Mouse (Mus musculus) cerebellum, adult 8-10 months (tissue): Measurements from ENCODE around the gene Gabrp.

Experiments
- DNase-seq: peaks from one replicate; pipeline ENCODE4 v3.0.0; 2022

Gene Gabrp

DNA sequence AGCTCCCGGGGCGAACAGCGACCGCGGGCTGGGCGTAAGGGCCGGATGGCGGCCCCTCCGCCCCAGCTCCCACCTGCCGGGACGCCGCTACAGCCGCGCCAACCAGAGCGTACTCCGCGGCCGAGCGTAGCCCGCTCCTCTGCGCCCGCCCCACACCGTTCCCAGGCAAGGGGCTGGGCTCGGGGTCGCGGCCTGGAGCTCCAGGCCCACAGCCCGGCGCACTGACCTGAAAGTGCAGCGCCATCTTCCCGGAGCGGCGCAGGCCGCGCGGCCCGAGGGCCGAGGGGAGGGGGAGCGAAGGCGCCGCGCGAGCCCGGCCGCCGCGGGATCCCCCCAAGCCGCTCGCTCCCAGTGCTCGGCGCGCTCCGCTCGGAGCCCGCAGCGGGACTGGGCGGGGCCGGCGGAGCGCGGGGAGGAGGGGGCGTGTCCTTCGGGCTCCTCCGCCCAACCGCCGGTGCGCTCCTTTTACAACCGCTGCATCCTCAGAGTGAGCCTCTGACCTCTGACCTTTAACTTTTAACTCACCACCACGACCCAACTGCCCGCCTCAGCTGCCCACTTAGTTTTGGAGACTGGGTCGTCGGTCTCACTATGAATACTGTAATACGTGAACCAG is 65.3 kb downstream of the Gabrp start, which contains the start of gene Ranbp17:
TSS of gene Ranbp17 (minus strand) at position 371 of the 616 bp plus-strand sequence.
- peak; percentile 51 for DNase-seq

DNA sequence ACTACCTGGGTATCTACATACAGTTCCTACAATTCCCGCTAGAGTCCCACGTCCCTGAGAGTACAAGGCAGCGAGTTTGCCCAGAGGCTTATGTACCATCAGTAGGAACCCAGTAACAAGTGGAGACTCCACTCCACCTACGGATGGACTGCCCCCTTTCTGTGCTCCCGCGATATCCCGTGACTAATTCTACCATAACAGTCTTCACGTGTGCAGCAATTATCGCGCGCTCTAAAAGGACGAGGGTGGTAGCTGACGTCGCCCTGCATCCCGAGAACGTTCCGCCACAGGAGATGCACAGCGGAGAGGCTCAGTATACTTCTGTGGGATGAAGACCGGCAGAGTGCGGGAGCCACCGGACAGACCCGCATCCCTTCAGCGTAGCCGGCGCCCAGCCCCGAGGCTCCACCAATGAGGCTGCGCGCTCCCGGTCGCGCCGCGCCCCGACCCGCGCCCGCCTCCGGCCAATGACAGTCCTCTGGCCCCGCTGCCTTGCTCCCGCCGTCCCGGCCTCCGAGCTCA is 65.8 kb downstream of the Gabrp start:
- DNase-seq: peak; percentile 73

DNA sequence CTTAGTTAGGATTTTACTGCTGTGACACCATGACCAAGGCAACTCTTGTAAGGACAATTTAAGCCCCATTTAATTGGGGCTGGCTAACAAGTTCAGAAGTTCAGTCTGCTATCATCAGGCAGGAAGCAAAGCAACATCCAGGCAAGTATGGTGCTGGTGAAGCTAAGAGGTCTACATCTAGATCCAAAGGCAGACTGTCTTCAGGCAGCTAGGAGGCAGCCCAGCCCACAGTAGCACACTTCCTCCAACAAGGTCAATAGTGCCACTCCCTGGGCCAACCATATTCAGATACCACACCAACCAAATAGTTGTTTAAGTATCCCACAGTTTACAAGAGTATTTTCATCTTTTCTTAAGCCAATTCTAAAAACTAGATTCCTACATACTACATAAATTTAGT is 69.4 kb downstream of the Gabrp start:
- DNase-seq: no peak
